Mouse (Mus musculus) layer of hippocampus, adult 2 months (tissue): ENCODE data around the gene Flvcr1. TPM values are rescaled to one million over a fixed set of nuclear protein-coding genes. Genes with fewer than 3 reads are reported as not detected.
A peak's percentile ranks its signal among the peaks of the same experiment; 100 is the strongest.

Experiments used
- DNase-seq, 2 experiments: peaks; one replicate each; pipeline ENCODE4 v3.0.0; 2022; ENCODE audit warnings: low spot score in 2 of 2
- H3K27ac ChIP-seq: fragments of 200-600 bp; 2 replicates; pipeline ENCODE4 v1.8.1; 2022
- H3K4me3 ChIP-seq: fragments of 200-600 bp; 2 replicates; pipeline ENCODE4 v1.8.1; 2022; ENCODE audit warnings: mild to moderate bottlenecking
- CTCF ChIP-seq: fragments of 200-600 bp; conservative IDR thresholded peaks from 2 replicates; pipeline ENCODE4 v1.8.1; 2022; ENCODE audit warnings: antibody characterized with exemption, mild to moderate bottlenecking, moderate library complexity
- long read RNA-seq, 2 experiments: library from polyadenylated mRNA; stranded (forward); transcript quantifications; one replicate each; pipeline ENCODE4 v2.0.0; 2021; ENCODE audit warnings: borderline mapping rate in 2 of 2
- total RNA-seq, 2 experiments: library from RNA; stranded (reverse); gene quantifications; 2 replicates each; pipeline ENCODE4 v1.2.3; 2021

Gene Flvcr1
- 10 to 100 TPM; 16.9 to 18.9 TPM for total RNA-seq
- long read RNA-seq, experiment 1, full-length matches to known transcripts, result 7 of 8 reads
- long read RNA-seq, experiment 1, partial matches to known transcripts, result 0 of 8 reads
- long read RNA-seq, experiment 1, other reads (novel, unspliced or antisense), result 1 of 8 reads
- long read RNA-seq, experiment 2, full-length matches to known transcripts, result 1 of 4 reads
- long read RNA-seq, experiment 2, partial matches to known transcripts, result 0 of 4 reads
- long read RNA-seq, experiment 2, other reads (novel, unspliced or antisense), result 3 of 4 reads

DNA sequence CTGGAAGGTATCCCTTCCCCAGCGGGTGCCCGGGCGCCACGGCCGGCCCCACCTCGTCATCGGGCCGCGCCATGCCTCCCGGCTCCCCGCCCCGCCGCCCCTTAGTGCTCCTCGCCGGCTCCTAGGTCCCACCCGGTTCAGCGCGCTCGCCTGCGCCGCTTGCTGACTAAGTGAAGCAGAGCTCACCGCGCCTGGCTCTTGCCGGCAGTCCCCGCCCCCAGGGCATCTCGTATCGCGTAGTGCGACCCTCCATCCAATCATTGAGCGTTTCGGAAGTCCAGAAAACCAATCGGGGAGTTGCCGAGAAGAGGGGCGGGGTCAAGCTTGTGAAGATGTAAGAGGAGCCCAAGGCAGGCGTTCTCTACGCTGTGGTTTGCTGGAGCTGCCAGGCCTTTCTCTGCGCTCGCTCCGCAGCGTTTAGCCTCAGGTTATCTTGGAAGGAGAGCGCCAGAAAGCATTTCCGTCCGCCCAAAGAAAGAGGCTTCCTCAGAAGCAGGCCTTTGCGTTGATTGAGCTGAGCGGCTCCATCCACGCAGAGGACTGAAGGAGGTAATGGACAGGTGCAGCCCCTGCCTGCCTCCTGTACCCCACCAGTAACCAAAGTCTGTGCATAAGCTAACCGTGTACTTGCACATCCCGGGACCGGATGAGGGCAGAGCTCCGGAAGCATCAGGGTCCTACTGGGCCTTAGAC, at the start of gene Flvcr1:
Flvcr1 (minus strand) TSS at position 138 of the 693 bp plus-strand sequence.
- DNase-seq, result peak; percentile 98 to 99
- H3K4me3 ChIP-seq, result peak within 1 kb of the TSS; percentile 87
- peak within 1 kb of the TSS; percentile 93 for H3K27ac ChIP-seq
- peak; percentile 50 for TF ChIP-seq CTCF

DNA sequence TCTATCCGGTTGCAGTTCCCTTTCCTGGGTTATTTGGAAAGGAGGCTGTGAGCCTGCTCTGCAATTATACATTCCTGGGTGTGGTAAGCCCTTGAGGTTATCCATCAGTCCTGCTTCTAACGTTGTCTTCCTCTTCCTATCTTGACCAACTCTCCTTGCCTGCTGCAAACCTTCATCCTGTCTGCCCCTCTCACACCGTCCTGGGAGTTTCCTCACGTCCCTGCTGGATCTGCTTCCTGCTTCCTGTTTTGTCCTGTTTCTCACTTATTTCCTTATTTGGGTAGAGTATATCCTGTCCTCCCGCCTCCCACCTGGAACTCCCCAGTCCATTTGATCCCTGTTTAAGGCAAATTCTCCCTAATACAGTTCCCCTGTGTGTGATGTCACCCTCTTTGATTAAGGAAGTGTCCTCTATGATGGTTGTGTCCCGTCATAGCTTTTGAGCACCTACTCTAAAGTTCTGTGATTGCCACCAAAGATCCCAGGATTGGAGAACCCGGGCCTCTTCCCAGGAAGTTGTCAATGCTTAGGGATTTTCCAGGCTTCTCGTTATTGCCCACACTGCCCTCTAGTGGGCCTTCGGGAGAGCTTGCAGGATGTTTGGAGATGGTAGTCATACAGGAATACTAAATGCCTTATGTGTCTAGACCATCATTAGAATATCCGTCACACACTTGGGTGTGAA, 49.4 kb upstream of the Flvcr1 start:
- H3K27ac ChIP-seq, result no peak overlapping the region
- TF ChIP-seq CTCF, result peak; percentile 94
- peak; percentile 58 to 60 for DNase-seq

DNA sequence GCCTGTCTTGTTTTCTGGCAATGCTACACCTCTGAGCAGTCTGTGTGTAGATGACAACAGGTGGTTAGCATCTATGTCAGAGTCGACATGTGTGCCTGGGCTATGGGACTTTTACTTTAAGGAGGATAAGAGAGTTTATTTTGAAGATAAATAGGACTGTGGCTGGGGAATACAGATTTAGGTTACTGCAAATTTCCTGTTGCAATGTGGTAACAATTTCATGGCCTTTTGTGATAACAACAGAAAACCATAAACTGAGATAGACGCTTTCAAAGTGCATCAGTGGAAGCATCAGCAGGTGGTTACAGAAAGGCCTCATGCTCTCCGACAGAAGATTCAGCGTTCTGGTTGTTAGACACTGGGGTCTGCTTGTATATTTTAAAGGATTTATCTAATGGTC, 47.5 kb upstream of the Flvcr1 start:
- TF ChIP-seq CTCF, result no peak
- Histone ChIP-seq H3K27ac (peak overlapping the region; percentile 14; the same call in 1 of the 2 replicates), H3K4me3 (no peak overlapping the region)
- DNase-seq, result no peak

More for the DNA sequence above, 49.4 kb upstream of the Flvcr1 start:
- no peak overlapping the region for H3K4me3 ChIP-seq

DNA sequence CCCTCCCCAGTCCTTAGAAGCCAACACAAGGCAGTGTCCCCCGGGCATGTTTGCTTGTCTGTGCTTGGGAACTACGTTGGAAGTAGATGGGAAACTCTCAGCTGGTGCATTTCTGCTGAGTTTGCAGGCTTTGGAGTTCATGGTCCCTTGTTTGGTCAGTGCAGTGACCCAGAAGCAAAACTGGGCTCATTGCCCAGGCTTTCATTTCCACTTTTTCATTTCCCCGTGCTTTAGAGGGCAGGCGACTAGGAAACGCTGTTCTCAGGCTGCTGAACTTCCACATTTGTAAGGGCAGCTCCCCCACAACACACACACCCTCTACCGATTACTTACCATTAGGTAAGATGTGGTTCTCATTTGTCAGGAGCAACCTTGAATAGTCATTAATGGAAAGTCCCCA, 47.0 kb upstream of the Flvcr1 start:
- no peak overlapping the region for H3K4me3 ChIP-seq
- no peak for TF ChIP-seq CTCF
- peak overlapping the region; percentile 46; the same call in 1 of the 2 replicates for H3K27ac ChIP-seq
- DNase-seq, result peak in 1 of 2 experiments; percentile 42

DNA sequence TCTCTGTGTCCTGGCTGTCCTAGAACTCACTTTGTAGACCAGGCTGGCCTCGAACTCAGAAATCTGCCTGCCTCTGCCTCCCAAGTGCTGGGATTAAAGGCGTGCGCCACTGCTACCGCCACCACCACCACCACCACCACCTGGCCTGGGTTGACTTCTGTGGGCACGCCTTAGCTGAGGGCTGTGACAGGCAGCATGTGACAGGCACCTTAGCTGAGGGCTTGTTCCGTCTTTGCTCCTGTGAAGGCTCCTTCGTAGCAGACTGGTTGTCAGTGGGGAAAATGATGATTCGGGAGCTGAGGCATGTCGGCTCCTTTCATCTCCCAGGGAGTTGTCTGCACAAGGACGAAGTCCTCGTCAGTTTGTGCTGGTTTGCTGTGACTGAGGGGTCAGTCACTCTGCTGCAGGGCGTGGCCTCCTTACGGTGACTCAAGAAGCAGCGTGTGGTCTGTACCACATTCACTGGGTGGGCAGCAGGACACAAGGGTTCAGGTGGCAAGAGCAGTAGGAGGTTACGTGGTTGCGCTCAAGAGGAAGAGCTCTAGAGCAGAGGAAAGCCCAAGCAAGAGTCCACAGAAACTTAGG, 46.5 kb upstream of the Flvcr1 start:
- Histone ChIP-seq H3K27ac (peak overlapping the region; percentile 46; the same call in 1 of the 2 replicates), H3K4me3 (no peak overlapping the region)
- no peak for DNase-seq
- TF ChIP-seq CTCF, result no peak

DNA sequence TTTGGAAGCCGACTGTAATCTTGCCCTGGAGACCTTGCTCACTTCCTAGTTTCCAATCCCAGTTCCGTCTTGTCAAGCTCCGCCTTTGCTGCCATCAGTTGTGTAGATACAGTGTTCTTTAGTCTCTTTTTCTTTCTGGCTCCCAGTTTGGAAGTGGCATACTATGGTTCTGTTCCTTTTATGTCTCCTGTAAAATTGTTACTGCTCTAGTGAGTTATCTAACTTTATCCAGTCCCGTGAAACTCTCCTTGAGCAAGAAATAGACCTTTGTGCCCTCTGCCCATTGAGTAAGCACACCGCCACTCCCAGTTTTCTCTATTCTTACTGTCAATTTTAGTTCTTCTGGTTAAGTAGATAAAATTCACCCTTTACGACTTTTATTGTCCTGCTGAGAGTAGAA, 45.7 kb upstream of the Flvcr1 start:
- H3K27ac ChIP-seq, result 0 out of 2 replicates have a peak overlapping the region, but pooled peaks have one; percentile 43
- H3K4me3 ChIP-seq, result no peak overlapping the region
- no peak for TF ChIP-seq CTCF
- no peak for DNase-seq

DNA sequence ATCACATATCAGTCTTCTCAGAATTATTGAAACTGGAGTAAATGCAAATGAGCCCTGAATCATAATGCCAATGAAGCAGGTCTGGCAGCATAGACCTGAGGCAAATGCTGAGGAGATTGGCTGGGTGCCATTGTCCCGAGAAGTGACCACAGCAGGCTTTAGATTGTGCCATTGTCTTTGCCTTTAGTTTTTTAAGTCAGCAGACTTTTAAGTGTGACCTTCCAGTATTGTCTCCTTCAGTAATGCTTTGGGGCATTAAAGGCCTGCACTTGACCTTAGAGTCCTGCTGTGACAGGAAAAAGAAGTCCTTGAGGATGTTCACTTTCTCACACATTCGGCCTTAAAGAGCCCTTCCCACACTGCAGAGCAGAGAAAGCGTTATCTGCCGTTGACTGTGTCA, 44.3 kb upstream of the Flvcr1 start:
- no peak for DNase-seq
- H3K27ac ChIP-seq, result no peak overlapping the region
- TF ChIP-seq CTCF, result no peak

DNA sequence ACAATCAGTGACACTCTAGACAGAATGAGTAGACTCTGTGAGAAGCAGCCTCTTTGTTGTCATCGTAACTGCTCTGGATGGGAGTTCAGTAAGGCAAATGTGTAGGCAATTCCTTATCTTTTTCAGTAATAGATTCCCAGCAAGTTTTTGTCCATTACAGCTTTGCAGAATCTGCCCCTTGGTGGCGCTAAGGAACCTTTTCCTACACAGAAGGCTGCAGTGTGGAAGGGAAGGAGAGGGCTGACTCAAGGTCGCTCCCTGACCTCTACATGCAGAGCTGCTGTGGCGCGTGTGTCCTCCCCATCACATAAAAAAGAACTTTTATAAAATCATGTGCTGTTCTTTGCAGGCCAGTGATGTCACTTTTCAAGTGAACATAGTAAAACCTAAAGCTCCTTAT, 42.4 kb upstream of the Flvcr1 start:
- TF ChIP-seq CTCF, result peak; percentile 48
- Histone ChIP-seq H3K27ac (no peak overlapping the region), H3K4me3 (no peak overlapping the region)
- no peak for DNase-seq

More for the DNA sequence above, 44.3 kb upstream of the Flvcr1 start:
- H3K4me3 ChIP-seq, result no peak overlapping the region

DNA sequence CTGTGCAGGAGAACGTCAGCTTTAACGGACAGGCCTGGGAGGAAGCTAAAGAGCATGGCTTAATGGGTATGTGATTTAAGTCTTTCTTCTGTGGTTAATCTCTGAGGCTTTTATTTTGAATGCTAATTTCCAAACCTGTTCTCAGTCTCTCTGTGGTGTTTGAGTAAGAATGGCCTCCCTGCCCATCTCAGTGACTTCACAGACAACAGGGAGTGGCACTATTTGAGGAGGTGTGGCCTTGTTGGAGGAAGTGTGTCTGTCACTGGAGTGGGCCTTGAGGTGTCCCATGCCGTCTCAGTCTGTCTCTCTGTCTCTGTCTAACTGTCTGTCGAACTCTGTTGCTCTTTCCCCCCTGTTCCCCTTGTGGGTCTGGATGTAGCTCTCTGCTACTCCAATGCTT, 39.2 kb upstream of the Flvcr1 start:
- TF ChIP-seq CTCF, result no peak
- no peak for DNase-seq

DNA sequence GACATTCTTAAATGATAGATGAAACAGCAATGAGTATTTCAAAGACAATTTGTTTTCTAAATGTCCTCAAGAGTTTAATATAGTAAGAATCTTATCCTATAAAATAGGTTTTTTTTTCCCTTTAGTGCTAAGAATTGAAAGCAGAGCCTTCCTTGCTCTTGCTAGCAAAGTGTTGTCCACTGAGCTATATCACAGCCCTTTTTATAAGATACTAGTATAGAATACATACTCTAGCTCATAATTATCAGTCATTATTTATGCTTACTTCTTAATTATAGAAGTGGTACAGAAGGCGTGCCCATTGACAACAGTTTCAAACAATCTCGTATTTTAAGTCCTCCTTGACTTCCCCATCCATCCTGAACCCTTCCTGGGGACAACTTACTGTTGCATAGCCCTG, 38.6 kb upstream of the Flvcr1 start:
- H3K4me3 ChIP-seq, result no peak overlapping the region
- TF ChIP-seq CTCF, result no peak
- no peak overlapping the region for H3K27ac ChIP-seq
- DNase-seq, result no peak

More for the DNA sequence above, 39.2 kb upstream of the Flvcr1 start:
- no peak overlapping the region for H3K27ac ChIP-seq
- no peak overlapping the region for H3K4me3 ChIP-seq

DNA sequence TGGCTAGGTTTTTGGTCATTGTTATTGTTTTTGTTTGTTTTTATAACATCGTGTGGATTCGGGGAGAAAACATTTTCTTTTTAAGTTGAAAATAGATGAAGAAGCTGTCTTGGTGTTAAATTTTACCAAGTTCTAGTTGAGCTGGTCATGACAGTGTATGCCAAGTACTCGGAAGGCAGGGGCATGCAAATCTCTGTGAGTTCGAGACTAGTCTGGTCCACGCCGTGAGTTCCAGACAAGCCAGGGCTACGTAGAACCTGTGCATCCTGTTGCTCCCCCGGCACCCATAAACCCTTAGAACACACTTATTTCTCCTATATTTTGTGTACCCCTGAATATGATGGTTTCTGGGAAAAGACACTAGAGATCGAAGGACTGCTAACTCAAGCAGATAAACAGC, 37.7 kb upstream of the Flvcr1 start:
- TF ChIP-seq CTCF, result no peak
- Histone ChIP-seq H3K27ac (no peak overlapping the region), H3K4me3 (no peak overlapping the region)
- no peak for DNase-seq

DNA sequence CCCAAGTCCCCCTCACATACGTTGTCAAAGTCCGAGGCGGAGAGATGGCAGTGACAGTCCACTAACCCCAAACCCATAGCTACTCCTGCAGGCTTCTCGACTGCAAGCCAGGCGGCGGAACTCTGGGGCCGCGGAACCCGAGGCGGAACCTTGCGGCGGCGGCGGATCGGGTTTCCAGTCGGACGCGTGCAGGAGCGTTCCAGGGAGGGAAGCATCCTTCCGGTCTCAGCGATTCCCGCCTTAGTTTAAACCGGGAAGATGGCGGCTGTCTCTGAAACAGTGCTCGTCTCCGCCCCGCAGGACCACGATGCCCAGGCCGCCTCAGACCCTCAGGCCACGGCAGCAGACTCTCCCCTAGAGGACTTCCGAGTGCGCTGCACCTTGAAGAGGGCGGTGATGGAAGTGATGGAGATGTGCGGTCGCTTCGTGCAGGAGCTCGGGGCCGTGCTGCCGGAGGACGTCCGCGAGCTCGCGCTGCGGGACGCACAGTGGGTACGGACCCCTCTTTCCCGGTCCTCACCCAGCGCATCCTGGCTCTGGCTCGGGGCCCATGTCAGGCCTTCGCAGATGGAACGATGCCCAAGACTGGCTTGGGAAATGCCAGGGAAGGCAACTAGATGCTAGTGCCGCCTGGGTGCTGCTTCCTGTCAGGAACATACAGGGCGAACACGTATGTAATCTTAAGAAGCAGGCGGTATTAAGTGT, 37.0 kb upstream of the Flvcr1 start, which contains the start of the genes Tatdn3 and Nsl1:
Tatdn3 (minus strand) TSS at position 152 of the 705 bp plus-strand sequence.
Nsl1 (plus strand) TSS at position 232 of the 705 bp plus-strand sequence.
- DNase-seq, result peak; percentile 89 to 97
- TF ChIP-seq CTCF, result peak; percentile 52

More for the DNA sequence above, 37.0 kb upstream of the Flvcr1 start, which contains the start of the genes Tatdn3 and Nsl1:
- Histone ChIP-seq H3K4me3 (peak within 1 kb of the TSS; percentile 89), H3K27ac (peak within 1 kb of the TSS; percentile 91)
